Mouse (Mus musculus): ENCODE results near the gene Adamts2.

- TF ChIP-seq POLR2A (IDR thresholded peaks at IDR 0.05; ENCODE audit: low read depth, low read length) (no peak), CTCF (IDR thresholded peaks at IDR 0.05; ENCODE audit: extremely low read depth, insufficient read length, insufficient replicate concordance, low read depth, low read length) (no peak)
These were observed 144.6 kb downstream of the Adamts2 start for GRCm38 (mm10) chr11:50746508-50746907.
